Mouse (Mus musculus): ENCODE measurements around the gene Nudt16l1. TPM values are rescaled to one million over a fixed set of nuclear protein-coding genes. Genes with fewer than 3 reads are reported as not detected.

Nudt16l1 gene
- polyA plus RNA-seq, 1 experiment from 2014 or later, result 140 TPM

DNA sequence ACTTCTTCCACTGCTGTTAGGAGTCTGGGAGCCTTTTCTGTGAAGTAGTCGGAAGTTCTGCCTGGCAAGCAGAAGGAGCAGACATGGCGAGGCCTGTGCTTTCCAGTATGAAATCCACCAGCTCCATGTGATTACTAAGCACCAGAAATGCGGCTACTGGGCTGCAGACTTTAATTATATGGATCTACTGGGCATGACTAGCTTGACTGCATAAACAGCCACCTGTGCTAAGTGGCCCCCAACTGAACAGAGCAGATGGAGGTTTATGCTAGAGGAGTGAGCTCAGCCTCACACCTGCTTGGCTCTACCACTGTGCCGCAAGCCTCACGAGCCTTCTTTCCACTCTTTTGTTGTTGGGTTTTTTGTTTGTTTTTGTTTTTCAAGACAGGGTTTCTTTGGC lies 36.0 kb downstream of the Nudt16l1 start:
- Histone ChIP-seq H3K4me1 (ENCODE audit: control insufficient read depth, insufficient read depth, low read length) (no peaks in the 10 kb centered on the region), H3K27me3 (ENCODE audit: control insufficient read depth, insufficient read depth, low read length) (no peaks in the 10 kb centered on the region), H3K4me2 (ENCODE audit: low read depth, low read length) (no peak overlapping the region), H3K9ac (replicated peaks; ENCODE audit: low read depth, low read length) (no peak overlapping the region), H3K9me3 (ENCODE audit: control insufficient read depth, low read length) (no peaks in the 10 kb centered on the region), H3K36me3 (ENCODE audit: control insufficient read depth, insufficient read depth, low read length) (no peaks in the 10 kb centered on the region), H3K4me3 (ENCODE audit: low read depth, low read length) (no peak overlapping the region), H3K27ac (ENCODE audit: low read depth, low read length) (no peak overlapping the region)
- no peak for ATAC-seq (ENCODE audit: low read depth)
- 72% methylated on average over 5 of the region's 5 CpGs for WGBS

DNA sequence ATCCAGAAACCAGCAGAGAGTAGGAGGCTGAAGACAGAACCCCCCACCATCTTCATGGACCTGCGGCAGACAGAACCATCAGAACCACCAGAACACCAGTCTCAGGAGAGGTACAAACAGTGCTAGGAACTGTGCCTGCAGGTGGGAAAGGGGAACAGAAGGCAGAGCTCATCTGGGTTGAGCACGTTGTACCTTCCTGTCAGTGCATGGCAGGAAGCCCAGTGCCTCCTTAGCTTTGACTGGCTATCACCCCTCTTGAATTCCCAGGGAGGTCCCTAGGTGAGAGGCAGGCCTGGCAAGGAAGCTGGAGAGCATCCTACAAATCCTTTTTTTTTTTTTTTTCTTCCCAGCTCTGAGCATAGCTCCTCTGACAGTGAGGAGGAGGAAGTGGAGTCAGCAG lies 37.6 kb downstream of the Nudt16l1 start:
- WGBS, result 83% methylated on average over 2 of the region's 2 CpGs
- Histone ChIP-seq H3K36me3 (ENCODE audit: control insufficient read depth, insufficient read depth, low read length) (no peaks in the 10 kb centered on the region), H3K27ac (ENCODE audit: low read depth, low read length) (no peak overlapping the region), H3K9me3 (ENCODE audit: control insufficient read depth, low read length) (no peaks in the 10 kb centered on the region), H3K4me1 (ENCODE audit: control insufficient read depth, insufficient read depth, low read length) (no peaks in the 10 kb centered on the region), H3K27me3 (ENCODE audit: control insufficient read depth, insufficient read depth, low read length) (no peaks in the 10 kb centered on the region), H3K9ac (replicated peaks; ENCODE audit: low read depth, low read length) (no peak overlapping the region), H3K4me3 (ENCODE audit: low read depth, low read length) (no peak overlapping the region), H3K4me2 (ENCODE audit: low read depth, low read length) (no peak overlapping the region)
- ATAC-seq (ENCODE audit: low read depth), result no peak

DNA sequence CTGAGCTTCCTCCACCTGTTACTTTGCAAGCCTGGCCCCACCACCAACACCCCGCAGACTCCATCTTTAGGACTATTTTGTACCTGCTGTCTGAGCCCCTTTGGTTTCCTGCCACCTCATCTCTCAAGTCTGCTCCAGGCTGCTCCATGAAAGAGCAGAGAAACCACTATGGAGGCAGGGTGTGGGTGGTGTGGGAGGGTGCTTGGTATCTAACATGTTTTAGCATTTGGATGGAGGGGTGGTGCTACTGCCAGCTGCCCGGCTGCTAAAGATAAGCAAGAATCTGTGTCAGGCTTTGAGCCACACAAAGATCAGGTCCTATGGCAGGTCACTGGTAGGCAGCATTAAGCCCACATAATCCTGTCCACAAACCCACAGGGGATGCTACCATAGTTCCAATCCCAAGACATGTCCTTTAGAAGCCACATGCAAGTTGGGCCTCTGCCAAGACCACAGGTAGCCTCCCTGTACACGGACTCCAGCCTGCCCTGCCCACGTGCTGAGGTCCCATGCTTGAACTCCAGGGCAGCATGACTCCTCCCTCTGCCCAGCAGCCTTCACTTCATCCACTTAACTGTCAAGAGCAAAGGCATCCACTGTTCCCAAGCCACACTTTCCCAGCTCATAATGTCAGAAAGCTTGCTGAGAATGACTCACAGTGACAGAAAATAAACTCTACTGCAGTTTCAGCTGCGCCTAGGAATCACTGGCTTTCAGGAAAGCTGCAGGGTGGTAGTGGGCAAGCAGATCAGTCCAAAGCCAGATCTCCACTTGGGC lies 39.9 kb downstream of the Nudt16l1 start:
- no peak overlapping the region for H3K4me3 ChIP-seq (ENCODE audit: low read depth, low read length)
- no peak overlapping the region for H3K4me2 ChIP-seq (ENCODE audit: low read depth, low read length)
- no peaks in the 10 kb centered on the region for H3K27me3 ChIP-seq (ENCODE audit: control insufficient read depth, insufficient read depth, low read length)
- WGBS, result 70% methylated on average over 5 of the region's 5 CpGs
- no peak overlapping the region for H3K9ac ChIP-seq (replicated peaks; ENCODE audit: low read depth, low read length)
- no peak for ATAC-seq (ENCODE audit: low read depth)
- no peaks in the 10 kb centered on the region for H3K4me1 ChIP-seq (ENCODE audit: control insufficient read depth, insufficient read depth, low read length)
- no peaks in the 10 kb centered on the region for H3K36me3 ChIP-seq (ENCODE audit: control insufficient read depth, insufficient read depth, low read length)
- no peak overlapping the region for H3K27ac ChIP-seq (ENCODE audit: low read depth, low read length)
- no peaks in the 10 kb centered on the region for H3K9me3 ChIP-seq (ENCODE audit: control insufficient read depth, low read length)

- Histone ChIP-seq H3K36me3 (ENCODE audit: control insufficient read depth, insufficient read depth, low read length) (no peaks in the 10 kb centered on the region), H3K27ac (ENCODE audit: low read depth, low read length) (no peak overlapping the region), H3K27me3 (ENCODE audit: control insufficient read depth, insufficient read depth, low read length) (no peaks in the 10 kb centered on the region), H3K4me3 (ENCODE audit: low read depth, low read length) (no peak overlapping the region), H3K4me1 (ENCODE audit: control insufficient read depth, insufficient read depth, low read length) (no peaks in the 10 kb centered on the region), H3K4me2 (ENCODE audit: low read depth, low read length) (no peak overlapping the region), H3K9me3 (ENCODE audit: control insufficient read depth, low read length) (no peaks in the 10 kb centered on the region), H3K9ac (replicated peaks; ENCODE audit: low read depth, low read length) (no peak overlapping the region)
- ATAC-seq (ENCODE audit: low read depth), result no peak
- WGBS, result 69% methylated on average over 4 of the region's 4 CpGs
Observed at GRCm38 (mm10) chr16:4979755-4980380, 41.3 kb downstream of the Nudt16l1 start.

DNA sequence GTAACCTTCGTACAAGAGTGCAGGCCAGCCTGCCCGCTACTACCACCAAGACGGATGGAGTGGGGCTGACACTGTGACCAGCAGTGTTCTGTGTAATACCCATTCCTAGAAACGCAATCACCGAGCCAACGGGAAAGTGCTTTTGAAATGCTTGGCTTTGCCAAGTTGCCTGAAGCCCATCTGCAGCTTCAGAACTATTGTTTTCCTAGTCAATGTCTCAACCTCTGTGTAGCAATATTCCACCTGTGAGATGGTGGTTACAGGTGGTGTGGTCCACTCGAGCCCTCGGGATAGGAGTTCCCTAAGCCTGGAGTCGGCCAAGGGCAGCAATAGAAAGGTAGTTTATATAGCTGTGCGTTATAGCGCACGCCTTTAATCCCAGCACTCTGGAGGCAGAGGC lies 46.2 kb downstream of the Nudt16l1 start:
- no peak overlapping the region for H3K9ac ChIP-seq (replicated peaks; ENCODE audit: low read depth, low read length)
- H3K9me3 ChIP-seq (ENCODE audit: control insufficient read depth, low read length), result no peaks in the 10 kb centered on the region
- no peaks in the 10 kb centered on the region for H3K4me1 ChIP-seq (ENCODE audit: control insufficient read depth, insufficient read depth, low read length)
- no peak overlapping the region for H3K27ac ChIP-seq (ENCODE audit: low read depth, low read length)
- no peak overlapping the region for H3K4me2 ChIP-seq (ENCODE audit: low read depth, low read length)
- no peak for ATAC-seq (ENCODE audit: low read depth)
- WGBS, result 95% methylated on average over 12 of the region's 12 CpGs
- H3K4me3 ChIP-seq (ENCODE audit: low read depth, low read length), result no peak overlapping the region
- H3K27me3 ChIP-seq (ENCODE audit: control insufficient read depth, insufficient read depth, low read length), result no peaks in the 10 kb centered on the region
- H3K36me3 ChIP-seq (ENCODE audit: control insufficient read depth, insufficient read depth, low read length), result no peaks in the 10 kb centered on the region

Other genes with a start within 250 kb of the Nudt16l1 start
- gene Nmral1, start 219.4 kb upstream of the Nudt16l1 start, polyA plus RNA-seq (2014; fragmentation: Nextera tagmentation; extraction: Ambion mirVana), result 57.2 and 63.7 TPM in 2 replicates
- 106 and 126 TPM in 2 replicates for gene Hmox2, start 212.4 kb upstream of the Nudt16l1 start, polyA plus RNA-seq (2014; fragmentation: Nextera tagmentation; extraction: Ambion mirVana)
- 125 TPM in 2 replicates for gene Cdip1, start 148.5 kb upstream of the Nudt16l1 start, polyA plus RNA-seq (2014; fragmentation: Nextera tagmentation; extraction: Ambion mirVana)
- 0.85 and 0.86 TPM in 2 replicates for gene 4930562C15Rik, start 103.3 kb upstream of the Nudt16l1 start, polyA plus RNA-seq (2014; fragmentation: Nextera tagmentation; extraction: Ambion mirVana)
- 63.6 and 65.0 TPM in 2 replicates for gene Ubald1, start 58.4 kb upstream of the Nudt16l1 start, polyA plus RNA-seq (2014; fragmentation: Nextera tagmentation; extraction: Ambion mirVana)
- 125 and 128 TPM in 2 replicates for gene Mgrn1, start 52.5 kb upstream of the Nudt16l1 start, polyA plus RNA-seq (2014; fragmentation: Nextera tagmentation; extraction: Ambion mirVana)
- gene Anks3, start 25.4 kb downstream of the Nudt16l1 start, polyA plus RNA-seq (2014; fragmentation: Nextera tagmentation; extraction: Ambion mirVana), result 62.2 and 62.5 TPM in 2 replicates
- not detected in 2 replicates for gene Sept12, start 59.1 kb downstream of the Nudt16l1 start, polyA plus RNA-seq (2014; fragmentation: Nextera tagmentation; extraction: Ambion mirVana)
- not detected in 2 replicates for gene Smim22, start 68.5 kb downstream of the Nudt16l1 start, polyA plus RNA-seq (2014; fragmentation: Nextera tagmentation; extraction: Ambion mirVana)
- gene Rogdi, start 74.8 kb downstream of the Nudt16l1 start, polyA plus RNA-seq (2014; fragmentation: Nextera tagmentation; extraction: Ambion mirVana), result 171 and 200 TPM in 2 replicates
- 102 and 165 TPM in 2 replicates for gene Glyr1, start 111.1 kb downstream of the Nudt16l1 start, polyA plus RNA-seq (2014; fragmentation: Nextera tagmentation; extraction: Ambion mirVana)
- gene Ubn1, start 111.3 kb downstream of the Nudt16l1 start, polyA plus RNA-seq (2014; fragmentation: Nextera tagmentation; extraction: Ambion mirVana), result 14.4 and 16.7 TPM in 2 replicates
- gene Ppl, start 193.7 kb downstream of the Nudt16l1 start, polyA plus RNA-seq (2014; fragmentation: Nextera tagmentation; extraction: Ambion mirVana), result 0.35 and 0.37 TPM in 2 replicates
- 0.27 and 0.28 TPM in 2 replicates for gene Sec14l5, start 208.3 kb downstream of the Nudt16l1 start, polyA plus RNA-seq (2014; fragmentation: Nextera tagmentation; extraction: Ambion mirVana)

Data from neural tube, embryonic 14.5 days (tissue).